Mouse (Mus musculus): ENCODE data around the gene Gm44503. TPM values are rescaled to one million over a fixed set of nuclear protein-coding genes. Genes with fewer than 3 reads are reported as not detected.

Gm44503 gene
- not detected for polyA plus RNA-seq (2017; shearing (Covaris generic))

GRCm38 (mm10) chr9:72958521-72959450 lies at the start of gene Gm44503, which contains the start of gene Dyx1c1:
TSS of gene Gm44503 (plus strand) at chr9:72958852.
TSS of gene Dyx1c1 (plus strand) at chr9:72958785.

DNA sequence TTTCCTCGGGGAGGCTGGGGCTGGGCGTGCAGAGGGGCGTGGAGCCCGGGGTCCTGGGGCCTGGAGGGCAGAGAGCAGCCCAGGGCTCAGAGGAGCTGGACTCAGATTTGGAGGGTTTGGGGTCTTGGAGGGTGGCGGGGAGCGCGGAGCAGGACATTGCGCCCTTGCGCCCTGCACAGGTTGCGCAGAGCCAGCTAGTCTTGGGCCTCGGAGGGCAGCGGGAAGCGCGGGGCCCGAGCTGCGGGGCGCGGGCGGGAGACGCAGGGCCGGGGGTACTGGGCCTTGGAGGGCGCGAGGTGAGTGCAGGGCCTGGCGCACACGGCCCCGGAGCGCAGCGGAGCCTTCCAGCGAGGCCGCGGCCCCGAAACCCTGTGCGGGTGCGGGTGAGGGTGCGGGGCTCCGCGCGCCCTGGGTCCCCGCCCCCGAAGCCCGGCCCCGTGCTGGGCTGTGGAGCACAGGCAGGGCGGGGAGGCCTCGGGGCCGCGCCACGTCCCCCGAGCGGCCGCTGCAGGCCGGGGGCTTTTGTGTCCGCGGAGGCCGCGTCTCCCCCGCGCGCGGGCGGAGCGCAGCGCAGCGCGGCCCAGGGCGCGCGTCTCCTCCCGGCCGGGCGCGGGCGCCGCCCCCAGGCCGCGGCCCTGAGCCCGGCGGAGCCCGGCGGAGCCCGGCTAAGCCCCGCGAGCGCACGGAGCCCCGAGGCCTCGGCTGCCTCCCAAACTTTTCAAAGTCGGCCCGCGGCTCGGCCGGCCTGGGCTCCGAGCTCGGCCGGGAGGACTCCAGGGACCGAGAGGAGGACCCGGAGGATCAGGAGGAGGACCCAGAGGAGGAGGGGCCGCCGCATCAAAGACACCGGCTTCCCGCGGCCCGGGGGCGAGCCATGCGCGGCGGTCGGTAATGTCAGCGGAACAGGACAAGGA lies 33.4 kb upstream of the Gm44503 start, which contains the start of gene Pygo1:
Gene Pygo1, plus strand, starts transcription at position 625 of the 914 bp plus-strand sequence.

GRCm38 (mm10) chr9:72985250-72986220 lies 26.9 kb downstream of the Gm44503 start, which contains the start of the genes Ccpg1os and Ccpg1:
TSS of gene Ccpg1os (minus strand) at chr9:72985382.
TSS of gene Ccpg1 (plus strand) at chr9:72985429.

GRCm38 (mm10) chr9:73040080-73040479 lies 81.4 kb downstream of the Gm44503 start, which contains the start of gene Pigb:
TSS of gene Pigb (minus strand) at chr9:73040378.

GRCm38 (mm10) chr9:73044146-73045079 lies 85.8 kb downstream of the Gm44503 start, which contains the start of gene Rab27a:
TSS of gene Rab27a (plus strand) at chr9:73044854.

Other genes starting within 250 kb of the Gm44503 start
- gene Prtg, start 152.0 kb upstream of the Gm44503 start, polyA plus RNA-seq (2017; shearing (Covaris generic)), result 0.12 TPM
- not detected for gene Pygo1, start 33.2 kb upstream of the Gm44503 start, polyA plus RNA-seq (2017; shearing (Covaris generic))
- 3.9 TPM for gene Dyx1c1, start 67 bp upstream of the Gm44503 start, polyA plus RNA-seq (2017; shearing (Covaris generic))
- gene Ccpg1os, start 26.5 kb downstream of the Gm44503 start, polyA plus RNA-seq (2017; shearing (Covaris generic)), result 7.0 TPM
- 92.9 TPM for gene Ccpg1, start 26.6 kb downstream of the Gm44503 start, polyA plus RNA-seq (2017; shearing (Covaris generic))
- gene Pigb, start 81.5 kb downstream of the Gm44503 start, polyA plus RNA-seq (2017; shearing (Covaris generic)), result 28.3 TPM
- 47.5 TPM for gene Rab27a, start 86.0 kb downstream of the Gm44503 start, polyA plus RNA-seq (2017; shearing (Covaris generic))
- 0.48 TPM for gene Khdc3, start 143.0 kb downstream of the Gm44503 start, polyA plus RNA-seq (2017; shearing (Covaris generic))
- gene Gm20509, start 143.6 kb downstream of the Gm44503 start, polyA plus RNA-seq (2017; shearing (Covaris generic)), result not detected
- gene Rsl24d1, start 154.6 kb downstream of the Gm44503 start, polyA plus RNA-seq (2017; shearing (Covaris generic)), result 69.4 TPM